Mouse (Mus musculus): Measurements from ENCODE around the gene Rims3. TPM values are rescaled to one million over a fixed set of nuclear protein-coding genes. Genes with fewer than 3 reads are reported as not detected.
A peak's percentile ranks its signal among the peaks of the same experiment; 100 is the strongest.

Gene Rims3
- polyA plus RNA-seq (2012; rRNA removed): 0.27 and 0.39 TPM in 2 replicates

DNA sequence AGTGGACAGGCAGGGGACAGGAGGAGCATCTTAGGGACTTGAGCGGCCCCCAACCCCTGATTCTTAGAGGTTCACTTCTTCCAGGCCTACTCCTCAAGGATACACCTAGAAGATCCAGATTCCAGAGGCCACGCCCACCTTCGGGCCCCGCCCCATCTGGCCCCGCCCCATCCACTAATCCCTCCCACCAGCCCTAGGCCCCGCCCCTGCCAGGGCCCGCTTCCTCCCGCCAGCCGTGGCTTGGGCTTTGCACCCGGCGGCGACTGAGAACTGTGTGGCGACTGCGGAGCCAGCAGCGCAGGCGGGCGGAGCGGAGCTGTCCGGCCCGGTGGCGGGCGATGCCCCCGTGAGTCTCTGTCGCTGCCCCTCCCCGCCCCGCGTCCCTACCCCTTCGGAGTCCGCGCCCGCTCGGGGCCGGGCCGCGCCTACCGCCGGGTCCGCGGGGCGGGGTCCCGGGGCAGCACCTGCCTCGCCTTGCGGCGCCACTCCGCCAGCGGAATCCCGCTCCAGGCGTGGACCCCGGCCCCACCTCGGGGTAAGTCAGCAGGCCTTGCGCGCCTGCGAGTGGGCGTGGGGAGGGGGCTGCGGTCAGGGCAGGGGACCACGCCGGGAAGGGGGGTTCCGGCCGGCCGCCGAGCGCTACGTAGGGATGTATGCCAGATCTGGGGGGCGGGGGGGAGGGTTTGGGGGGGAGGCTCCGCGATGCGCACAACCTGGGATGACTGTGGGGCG is at the start of gene Rims3:
Gene Rims3, plus strand, starts transcription at position 229 of the 732 bp plus-strand sequence.
- H3K4me3 ChIP-seq (ENCODE audit: insufficient read depth, low read depth, low read length): peak within 1 kb of the TSS; percentile 49
- H3K27me3 ChIP-seq (replicated peaks; ENCODE audit: control insufficient read depth, insufficient read depth, low read length): no peaks in the 10 kb centered on the region
- WGBS: 5% methylated on average over 65 of the region's 68 CpGs
- no peaks in the 10 kb centered on the region for H3K36me3 ChIP-seq (ENCODE audit: control insufficient read depth, insufficient read depth, low read length)
- H3K4me1 ChIP-seq (ENCODE audit: control insufficient read depth, insufficient read depth, low read length): no peaks in the 10 kb centered on the region
- H3K27ac ChIP-seq (ENCODE audit: insufficient read depth, low read depth, low read length): no peak within 1 kb of the TSS
- TF ChIP-seq CTCF (conservative IDR thresholded peaks at IDR 0.05; ENCODE audit: insufficient read depth, insufficient read length, low read depth, low read length): no peak
- no peak for TF ChIP-seq POLR2A (IDR thresholded peaks at IDR 0.05; ENCODE audit: low read depth, low read length)
- peak; percentile 48 for DNase-seq

GRCm38 (mm10) chr4:120805816-120806215 is 48.8 kb upstream of the Rims3 start:
- Histone ChIP-seq H3K27me3 (replicated peaks; ENCODE audit: control insufficient read depth, insufficient read depth, low read length) (no peaks in the 10 kb centered on the region), H3K27ac (ENCODE audit: insufficient read depth, low read depth, low read length) (peak overlapping the region; percentile 85), H3K36me3 (ENCODE audit: control insufficient read depth, insufficient read depth, low read length) (no peaks in the 10 kb centered on the region; the same call in none of the 2 replicates), H3K4me3 (ENCODE audit: insufficient read depth, low read depth, low read length) (no peak overlapping the region), H3K4me1 (ENCODE audit: control insufficient read depth, insufficient read depth, low read length) (peaks cover 21% of the 10 kb centered on the region)
- peak; percentile 76 for DNase-seq
- TF ChIP-seq POLR2A (IDR thresholded peaks at IDR 0.05; ENCODE audit: low read depth, low read length) (no peak), CTCF (conservative IDR thresholded peaks at IDR 0.05; ENCODE audit: insufficient read depth, insufficient read length, low read depth, low read length) (no peak)

DNA sequence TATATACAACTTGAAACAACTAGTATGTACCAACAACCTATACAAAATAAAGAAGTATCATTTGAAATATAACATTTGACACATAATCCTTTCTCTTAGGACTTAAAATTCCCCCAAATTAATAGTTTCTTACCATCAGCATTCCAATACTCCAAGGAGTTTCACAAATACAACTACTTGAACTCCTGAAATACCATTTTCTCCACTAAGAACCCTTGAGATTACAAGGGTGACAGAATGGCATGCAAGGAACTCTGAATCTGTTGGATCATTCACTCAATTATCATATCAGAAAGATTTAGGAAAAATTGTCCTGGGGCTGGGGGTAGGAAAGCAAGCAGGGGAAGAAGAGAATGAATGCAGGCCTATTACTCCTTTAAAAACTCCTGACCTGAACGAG is 40.9 kb upstream of the Rims3 start:
- Histone ChIP-seq H3K27ac (ENCODE audit: insufficient read depth, low read depth, low read length) (peak overlapping the region; percentile 99), H3K4me3 (ENCODE audit: insufficient read depth, low read depth, low read length) (peak overlapping the region; percentile 60; the same call in 1 of the 2 replicates), H3K27me3 (replicated peaks; ENCODE audit: control insufficient read depth, insufficient read depth, low read length) (no peaks in the 10 kb centered on the region), H3K4me1 (ENCODE audit: control insufficient read depth, insufficient read depth, low read length) (peaks cover 29% of the 10 kb centered on the region), H3K36me3 (ENCODE audit: control insufficient read depth, insufficient read depth, low read length) (no peaks in the 10 kb centered on the region; the same call in 1 of the 2 replicates)
- DNase-seq: no peak
- WGBS: 10% methylated on average over 1 of the region's 1 CpGs
- no peak for TF ChIP-seq POLR2A (IDR thresholded peaks at IDR 0.05; ENCODE audit: low read depth, low read length)
- TF ChIP-seq CTCF (conservative IDR thresholded peaks at IDR 0.05; ENCODE audit: insufficient read depth, insufficient read length, low read depth, low read length): no peak

DNA sequence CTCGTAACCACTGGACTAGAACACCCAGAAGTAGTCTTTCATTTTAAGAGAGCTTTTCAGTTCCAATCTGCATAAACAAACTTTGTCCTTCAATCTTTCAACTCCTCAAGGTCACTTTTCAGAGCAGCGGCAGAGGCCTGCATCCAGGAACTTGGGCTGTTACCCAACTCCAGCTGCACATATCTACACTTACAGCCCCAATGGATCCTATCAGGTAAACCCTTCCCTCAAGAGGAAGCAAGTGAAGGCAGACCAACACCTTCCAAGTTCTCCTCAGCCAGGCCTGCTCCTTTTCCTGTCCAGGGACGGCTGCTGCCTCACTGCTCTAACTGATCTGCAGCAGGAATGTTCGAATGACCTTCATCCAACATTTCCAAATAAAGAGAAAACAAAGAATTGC is 40.4 kb upstream of the Rims3 start:
- no peaks in the 10 kb centered on the region for H3K27me3 ChIP-seq (replicated peaks; ENCODE audit: control insufficient read depth, insufficient read depth, low read length)
- peak overlapping the region; percentile 60 for H3K4me3 ChIP-seq (ENCODE audit: insufficient read depth, low read depth, low read length)
- peak overlapping the region; percentile 99 for H3K27ac ChIP-seq (ENCODE audit: insufficient read depth, low read depth, low read length)
- no peak for TF ChIP-seq POLR2A (IDR thresholded peaks at IDR 0.05; ENCODE audit: low read depth, low read length)
- TF ChIP-seq CTCF (conservative IDR thresholded peaks at IDR 0.05; ENCODE audit: insufficient read depth, insufficient read length, low read depth, low read length): no peak
- 10% methylated on average over 4 of the region's 4 CpGs for WGBS
- H3K4me1 ChIP-seq (ENCODE audit: control insufficient read depth, insufficient read depth, low read length): peaks cover 29% of the 10 kb centered on the region
- DNase-seq: peak; percentile 92
- no peaks in the 10 kb centered on the region; the same call in 1 of the 2 replicates for H3K36me3 ChIP-seq (ENCODE audit: control insufficient read depth, insufficient read depth, low read length)

- H3K27ac ChIP-seq (ENCODE audit: insufficient read depth, low read depth, low read length): peak overlapping the region; percentile 100
- H3K4me3 ChIP-seq (ENCODE audit: insufficient read depth, low read depth, low read length): peak overlapping the region; percentile 60
- 4% methylated on average over 4 of the region's 4 CpGs for WGBS
- no peak for DNase-seq
- H3K36me3 ChIP-seq (ENCODE audit: control insufficient read depth, insufficient read depth, low read length): no peaks in the 10 kb centered on the region; the same call in 1 of the 2 replicates
- TF ChIP-seq CTCF (conservative IDR thresholded peaks at IDR 0.05; ENCODE audit: insufficient read depth, insufficient read length, low read depth, low read length) (no peak), POLR2A (IDR thresholded peaks at IDR 0.05; ENCODE audit: low read depth, low read length) (no peak)
- H3K4me1 ChIP-seq (ENCODE audit: control insufficient read depth, insufficient read depth, low read length): peaks cover 36% of the 10 kb centered on the region
- H3K27me3 ChIP-seq (replicated peaks; ENCODE audit: control insufficient read depth, insufficient read depth, low read length): no peaks in the 10 kb centered on the region
Observed at GRCm38 (mm10) chr4:120815163-120815562, 39.5 kb upstream of the Rims3 start.

GRCm38 (mm10) chr4:120815622-120816334 is 38.8 kb upstream of the Rims3 start:
- WGBS: 3% methylated on average over 10 of the region's 10 CpGs
- Histone ChIP-seq H3K4me3 (ENCODE audit: insufficient read depth, low read depth, low read length) (peak overlapping the region; percentile 60), H3K27ac (ENCODE audit: insufficient read depth, low read depth, low read length) (peak overlapping the region; percentile 100), H3K36me3 (ENCODE audit: control insufficient read depth, insufficient read depth, low read length) (no peaks in the 10 kb centered on the region; the same call in 1 of the 2 replicates), H3K4me1 (ENCODE audit: control insufficient read depth, insufficient read depth, low read length) (peaks cover 40% of the 10 kb centered on the region), H3K27me3 (replicated peaks; ENCODE audit: control insufficient read depth, insufficient read depth, low read length) (no peaks in the 10 kb centered on the region)
- peak; percentile 97 for DNase-seq
- TF ChIP-seq CTCF (conservative IDR thresholded peaks at IDR 0.05; ENCODE audit: insufficient read depth, insufficient read length, low read depth, low read length): no peak
- no peak for TF ChIP-seq POLR2A (IDR thresholded peaks at IDR 0.05; ENCODE audit: low read depth, low read length)

All from kidney, adult 2 months (tissue).